Mouse (Mus musculus) testis, postnatal 14 days (tissue): Measurements from ENCODE around the gene Cep131.

Experiments used
- DNase-seq: peaks from one replicate; pipeline ENCODE4 v3.0.0; 2021; ENCODE audit warnings: low spot score

Gene Cep131

GRCm38 (mm10) chr11:120048252-120048556, 38.4 kb downstream of the Cep131 start:
- DNase-seq = no peak

GRCm38 (mm10) chr11:120047531-120048251, 38.9 kb downstream of the Cep131 start:
- DNase-seq = no peak

- DNase-seq = no peak
These were observed 40.0 kb downstream of the Cep131 start, which contains the start of gene Aatk for GRCm38 (mm10) chr11:120046553-120047191. Aatk (minus strand) TSS chr11:120047167.

GRCm38 (mm10) chr11:120045839-120046552, 40.6 kb downstream of the Cep131 start:
- no peak for DNase-seq

- no peak for DNase-seq
These were observed 41.3 kb downstream of the Cep131 start for GRCm38 (mm10) chr11:120045341-120045740.

GRCm38 (mm10) chr11:120042141-120042838, 44.3 kb downstream of the Cep131 start:
- DNase-seq = no peak

- no peak for DNase-seq
These were observed 45.2 kb downstream of the Cep131 start for GRCm38 (mm10) chr11:120041191-120042123.

- no peak for DNase-seq
These were observed 46.2 kb downstream of the Cep131 start for GRCm38 (mm10) chr11:120040440-120040839.

GRCm38 (mm10) chr11:120039581-120039980, 47.0 kb downstream of the Cep131 start:
- DNase-seq = no peak

GRCm38 (mm10) chr11:120034762-120035161, 51.9 kb downstream of the Cep131 start:
- no peak for DNase-seq

- no peak for DNase-seq
These were observed 52.3 kb downstream of the Cep131 start for GRCm38 (mm10) chr11:120034306-120034705.

- DNase-seq = no peak
These were observed 53.2 kb downstream of the Cep131 start for GRCm38 (mm10) chr11:120033473-120033872.

GRCm38 (mm10) chr11:120032052-120032451, 54.6 kb downstream of the Cep131 start:
- DNase-seq = no peak

GRCm38 (mm10) chr11:120030145-120030901, 56.3 kb downstream of the Cep131 start:
- no peak for DNase-seq

GRCm38 (mm10) chr11:120029431-120030144, 57.0 kb downstream of the Cep131 start:
- DNase-seq = no peak

- no peak for DNase-seq
These were observed 58.1 kb downstream of the Cep131 start for GRCm38 (mm10) chr11:120028319-120029092.

- no peak for DNase-seq
These were observed 59.7 kb downstream of the Cep131 start for GRCm38 (mm10) chr11:120026941-120027340.

- DNase-seq = no peak
These were observed 63.8 kb downstream of the Cep131 start for GRCm38 (mm10) chr11:120022841-120023240.

GRCm38 (mm10) chr11:120022216-120022615, 64.4 kb downstream of the Cep131 start:
- DNase-seq = no peak
